Mouse (Mus musculus) lung, adult 2 months (tissue): Measurements from ENCODE around the gene Nacc2.

Experiments used
- CTCF ChIP-seq: fragments of 200-500 bp; IDR thresholded peaks from 2 replicates; pipeline ENCODE4 v1.5.1; 2011; ENCODE audit warnings: mild to moderate bottlenecking, low read length, control low read depth; ENCODE audit not compliant: insufficient read depth
- POLR2A ChIP-seq: fragments of 200-500 bp; IDR thresholded peaks from 2 replicates; pipeline ENCODE4 v1.6.1; 2011; ENCODE audit warnings: low read depth, mild to moderate bottlenecking, control low read depth, low read length, borderline replicate concordance; ENCODE audit errors: extremely low read depth

- no peak for TF ChIP-seq CTCF
- TF ChIP-seq POLR2A = no peak
These were observed 20.0 kb upstream of the Nacc2 start for GRCm38 (mm10) chr2:26142986-26143385.
